Mouse (Mus musculus): ENCODE measurements around the gene Atrip. TPM values are rescaled to one million over a fixed set of nuclear protein-coding genes. Genes with fewer than 3 reads are reported as not detected.
A peak's percentile ranks its signal among the peaks of the same experiment; 100 is the strongest.

The Atrip gene
- total RNA-seq (2021) = 14.6 and 16.0 TPM in 2 replicates
- long read RNA-seq, experiment 1, transcript Atrip-201 (13 exons, 2,572 nt) = major isoform, 20 of 42 reads
- long read RNA-seq, experiment 1, partial matches to known transcripts = 7 of 42 reads
- long read RNA-seq, experiment 1, other reads (novel, unspliced or antisense) = 15 of 42 reads
- long read RNA-seq, experiment 2, transcript Atrip-201 (13 exons, 2,572 nt) = major isoform, 22 of 42 reads
- long read RNA-seq, experiment 2, partial matches to known transcripts = 5 of 42 reads
- long read RNA-seq, experiment 2, other reads (novel, unspliced or antisense) = 15 of 42 reads

GRCm38 (mm10) chr9:109073661-109074573, at the start of gene Atrip:
Gene Atrip (minus strand): TSS chr9:109074124.
- DNase-seq = peak; percentile 97

GRCm38 (mm10) chr9:109123266-109123665, 49.3 kb upstream of the Atrip start:
- peak; percentile 66 for DNase-seq

GRCm38 (mm10) chr9:109122553-109123085, 48.7 kb upstream of the Atrip start:
- DNase-seq = peak; percentile 57

- no peak for DNase-seq
Measured at GRCm38 (mm10) chr9:109120956-109121355, 47.0 kb upstream of the Atrip start.

- DNase-seq = peak; percentile 7
Measured at GRCm38 (mm10) chr9:109119571-109119970, 45.6 kb upstream of the Atrip start.

GRCm38 (mm10) chr9:109118106-109118505, 44.2 kb upstream of the Atrip start:
- DNase-seq = peak; percentile 65

GRCm38 (mm10) chr9:109116205-109116604, 42.3 kb upstream of the Atrip start:
- peak; percentile 85 for DNase-seq

DNA sequence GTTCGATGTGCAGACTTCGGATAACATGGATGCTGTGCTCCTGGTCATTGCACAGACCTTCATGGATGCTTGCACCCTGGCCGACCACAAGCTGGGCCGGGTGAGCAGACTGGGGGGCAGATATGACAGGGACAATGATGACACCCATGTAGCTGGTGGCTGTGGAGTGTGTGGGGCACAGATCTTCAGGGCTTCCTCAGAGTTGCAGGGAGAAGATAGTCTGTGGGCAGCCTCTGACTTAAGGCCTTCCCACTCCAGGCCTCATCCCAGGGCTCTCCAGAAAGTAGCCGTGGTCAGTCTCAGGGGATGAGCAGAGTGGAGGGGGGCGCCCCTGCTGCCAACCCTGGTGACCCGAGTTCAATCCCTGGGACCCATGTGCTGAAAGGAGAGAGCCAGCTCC, 40.9 kb upstream of the Atrip start:
- peak; percentile 4 for DNase-seq

DNA sequence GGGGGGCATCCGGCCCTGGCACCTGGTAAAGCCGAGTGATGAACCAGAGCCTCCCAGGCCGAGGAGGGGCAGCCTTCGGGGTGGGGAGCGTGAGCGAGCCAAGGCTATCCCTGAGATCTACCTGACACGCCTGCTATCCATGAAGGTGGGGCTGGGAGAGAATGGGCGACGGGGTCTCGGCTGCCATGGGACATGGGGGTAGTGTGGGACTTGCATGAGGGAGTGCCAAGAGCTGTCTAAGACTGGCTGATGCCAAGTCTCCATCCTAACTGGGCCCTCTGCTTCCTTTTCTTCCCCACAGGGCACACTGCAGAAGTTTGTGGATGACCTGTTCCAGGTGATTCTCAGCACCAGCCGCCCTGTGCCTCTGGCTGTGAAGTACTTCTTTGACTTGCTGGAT, 40.4 kb upstream of the Atrip start:
- peak; percentile 4 for DNase-seq

- peak; percentile 3 for DNase-seq
Measured at GRCm38 (mm10) chr9:109113331-109113730, 39.4 kb upstream of the Atrip start.

GRCm38 (mm10) chr9:109111591-109111990, 37.7 kb upstream of the Atrip start:
- no peak for DNase-seq

DNA sequence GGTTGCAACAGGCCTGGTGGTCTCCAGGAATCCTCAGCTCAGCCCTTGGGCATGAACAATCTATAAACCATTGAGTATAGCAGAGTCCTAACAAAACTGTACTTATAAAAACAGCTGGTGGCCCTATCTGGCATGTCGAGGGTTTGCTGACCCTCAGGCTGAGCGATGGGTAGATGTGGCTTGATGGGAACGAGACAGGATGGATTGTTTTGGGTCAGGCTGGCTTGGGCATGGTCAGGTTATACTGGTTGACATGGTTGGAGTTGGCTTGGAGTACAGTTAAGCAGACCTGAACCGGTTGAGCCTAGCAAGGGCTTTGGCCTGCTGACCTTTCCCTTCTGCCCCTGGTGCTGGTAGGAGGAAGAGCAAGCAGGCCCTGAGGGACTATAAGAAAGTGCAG, 37.2 kb upstream of the Atrip start:
- DNase-seq = no peak

DNA sequence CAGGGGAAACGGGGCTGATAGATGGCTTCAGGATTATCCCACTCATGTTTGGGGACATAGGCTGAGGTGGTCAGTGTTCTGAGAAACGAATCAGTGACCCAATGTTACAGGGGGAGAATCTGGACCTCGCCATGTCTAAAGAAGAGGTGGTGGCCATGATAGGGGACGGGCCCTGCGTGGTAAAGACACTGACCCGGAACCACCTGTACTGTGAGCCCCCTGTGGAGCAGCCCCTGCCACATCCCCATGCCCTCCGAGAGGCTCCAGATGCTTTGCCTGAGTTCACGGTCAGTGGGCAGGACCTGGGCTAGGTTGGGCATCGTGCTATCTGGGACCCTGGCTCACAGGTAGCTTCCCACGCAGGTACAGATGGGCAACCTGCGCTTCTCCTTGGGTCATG, 36.3 kb upstream of the Atrip start:
- DNase-seq = no peak

- DNase-seq = no peak
Measured at GRCm38 (mm10) chr9:109107341-109107740, 33.4 kb upstream of the Atrip start.

- no peak for DNase-seq
Measured at GRCm38 (mm10) chr9:109105648-109106047, 31.7 kb upstream of the Atrip start.

GRCm38 (mm10) chr9:109105011-109105410, 31.1 kb upstream of the Atrip start:
- DNase-seq = peak; percentile 82

DNA sequence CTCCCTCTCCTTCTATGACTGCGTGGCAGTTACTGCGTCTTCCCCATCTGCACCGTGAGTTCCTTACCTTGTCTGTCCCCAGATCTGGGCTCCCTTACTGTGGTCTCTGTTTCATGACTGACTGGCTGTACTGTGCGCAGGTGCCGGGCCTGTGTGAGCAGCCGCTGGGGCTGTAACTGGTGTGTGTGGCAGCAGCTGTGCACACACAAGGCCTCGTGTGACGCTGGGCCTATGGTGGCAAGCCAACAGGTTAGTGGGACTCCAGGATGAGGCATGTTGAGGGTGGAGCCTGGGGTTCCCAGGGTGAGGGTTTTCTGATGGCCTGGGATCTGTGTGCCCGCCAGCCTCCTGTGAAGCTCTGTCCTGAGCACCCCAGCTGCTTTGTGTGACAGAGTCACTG, 30.2 kb upstream of the Atrip start:
- DNase-seq = no peak

DNA sequence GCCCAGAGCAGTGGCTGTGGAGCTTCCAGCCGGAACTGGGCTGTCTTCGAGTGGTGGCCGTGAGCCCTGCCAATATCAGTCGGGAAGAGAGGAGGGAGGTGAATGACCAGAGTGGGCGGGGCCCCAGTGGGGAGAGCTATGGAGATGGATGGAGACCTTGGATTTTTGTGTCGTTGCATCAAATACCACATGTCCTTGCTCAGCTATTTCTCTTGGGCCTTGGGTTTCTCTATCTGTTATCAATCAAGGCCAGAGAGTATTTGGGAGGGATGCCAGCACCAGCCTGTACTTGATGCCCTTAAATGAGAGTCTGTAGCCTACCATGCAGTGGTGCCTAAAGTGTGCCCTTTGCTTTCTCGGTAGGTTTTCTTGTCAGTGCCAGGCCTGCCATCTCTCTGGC, 29.3 kb upstream of the Atrip start:
- peak; percentile 93 for DNase-seq

DNA sequence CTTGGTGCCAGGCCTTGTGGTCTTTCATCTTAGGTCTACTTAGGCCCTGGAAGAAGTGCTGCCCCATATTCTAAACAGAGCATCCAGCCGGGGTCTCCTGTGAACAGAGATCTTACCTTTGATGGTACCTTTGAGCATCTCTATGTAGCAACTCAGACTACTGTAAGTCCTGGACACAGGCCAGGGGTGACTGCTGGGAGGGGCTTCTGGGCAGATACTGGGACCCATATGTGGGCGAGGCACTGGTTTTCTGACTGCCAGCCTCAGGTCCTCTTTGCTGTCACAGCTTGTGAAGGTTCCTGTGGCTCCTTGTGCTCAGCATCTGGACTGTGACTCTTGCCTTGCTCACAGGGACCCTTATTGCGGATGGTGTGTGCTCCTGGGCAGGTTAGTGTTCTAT, 28.6 kb upstream of the Atrip start:
- DNase-seq = no peak

DNA sequence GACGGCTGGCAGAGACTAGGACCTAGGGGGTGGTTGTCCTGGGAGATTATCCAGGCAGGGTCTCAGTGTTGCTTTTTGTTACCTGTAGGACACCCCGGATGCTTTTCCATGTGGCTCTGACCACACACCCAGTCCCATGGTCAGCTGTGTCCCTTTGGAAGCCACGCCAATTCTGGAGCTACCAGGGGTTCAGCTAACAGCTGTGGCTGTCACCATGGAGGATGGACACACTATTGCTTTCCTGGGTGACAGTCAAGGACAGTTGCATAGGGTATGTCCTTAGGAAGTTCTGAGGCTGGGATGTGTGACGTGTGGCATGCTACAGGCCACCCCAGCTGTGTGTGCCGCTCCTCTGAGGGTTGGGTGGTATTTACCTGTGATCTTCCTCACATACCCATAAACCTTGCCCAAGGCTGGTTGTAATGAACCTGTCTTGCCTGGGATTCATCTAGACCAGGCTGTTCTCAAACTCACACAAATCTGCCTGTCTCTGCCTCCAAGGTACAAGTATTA, 28.1 kb upstream of the Atrip start:
- peak; percentile 52 for DNase-seq

GRCm38 (mm10) chr9:109100307-109100928, 26.5 kb upstream of the Atrip start:
- DNase-seq = no peak

- peak; percentile 77 for DNase-seq
Measured at GRCm38 (mm10) chr9:109098969-109099368, 25.0 kb upstream of the Atrip start.
